Mouse (Mus musculus) stomach, postnatal 0 days (tissue): ENCODE data around the gene Cyfip2.

ENCODE experiments used
- CTCF ChIP-seq: IDR thresholded peaks from 2 replicates; pipeline ENCODE4 v1.5.1; 2016; ENCODE audit warnings: antibody characterized with exemption, low read depth, mild to moderate bottlenecking, moderate library complexity
- EP300 ChIP-seq: optimal IDR thresholded peaks from 2 replicates; pipeline ENCODE3; 2016; ENCODE audit warnings: antibody characterized with exemption

- TF ChIP-seq CTCF: no peak
- no peak for TF ChIP-seq EP300
These were observed 42.8 kb downstream of the Cyfip2 start for GRCm38 (mm10) chr11:46269893-46270292.
